Mouse (Mus musculus): ENCODE measurements around the gene 9430015G10Rik.

9430015G10Rik gene

DNA sequence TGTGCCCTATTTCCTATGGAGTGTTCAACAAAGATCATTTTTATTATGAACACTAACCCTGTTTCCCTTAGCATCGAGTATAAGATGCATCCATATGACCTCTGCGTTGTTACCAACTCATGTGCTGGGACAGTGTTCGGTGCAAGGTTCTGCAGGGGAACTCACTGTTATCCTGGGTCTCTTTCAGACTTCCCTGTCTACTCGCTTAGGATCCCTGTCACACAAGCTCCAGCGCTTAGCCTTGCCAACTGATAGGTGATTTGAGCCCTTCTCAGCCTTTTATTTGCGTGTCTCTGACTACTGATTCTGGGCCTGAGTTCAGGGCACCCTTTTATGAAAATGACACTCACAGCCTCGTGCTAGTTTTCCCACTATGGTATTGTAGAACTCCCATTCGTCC is 24.5 kb upstream of the 9430015G10Rik start:
- TF ChIP-seq GATA4 (IDR thresholded peaks at IDR 0.05; ENCODE audit: insufficient replicate concordance, low read length) = no peak

DNA sequence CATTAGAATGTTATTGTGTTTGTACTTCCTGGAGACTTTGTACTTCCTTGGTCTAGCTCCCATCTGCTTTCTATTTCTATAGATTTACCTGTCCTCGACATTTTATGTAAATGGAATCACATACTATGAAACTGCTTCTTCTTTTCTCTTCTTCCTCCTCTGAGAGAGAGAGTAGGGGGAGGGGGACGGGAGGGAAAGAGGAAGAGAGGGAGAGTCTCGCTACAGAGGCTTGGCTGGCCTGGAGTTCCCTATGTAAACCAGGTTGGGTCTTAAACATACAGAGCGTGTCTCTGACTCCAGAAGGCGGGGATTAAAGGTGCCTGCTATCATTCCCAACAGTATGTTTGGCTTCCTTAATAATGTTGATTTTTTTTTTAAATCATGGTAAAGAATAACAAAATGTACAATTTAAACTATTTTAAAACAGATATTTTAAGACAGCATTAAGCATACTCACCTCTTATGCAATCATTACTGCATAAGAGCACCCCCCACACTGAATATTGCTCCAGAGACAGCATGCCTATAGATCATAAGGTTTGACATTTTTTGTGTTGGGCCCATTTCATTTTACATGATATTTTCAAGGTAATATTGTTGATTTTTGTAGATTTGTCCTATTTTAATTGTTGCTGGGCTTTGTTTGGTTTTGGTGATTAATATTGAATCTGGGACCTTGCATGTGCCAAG is 22.2 kb upstream of the 9430015G10Rik start:
- TF ChIP-seq GATA4 (IDR thresholded peaks at IDR 0.05; ENCODE audit: insufficient replicate concordance, low read length) = no peak

DNA sequence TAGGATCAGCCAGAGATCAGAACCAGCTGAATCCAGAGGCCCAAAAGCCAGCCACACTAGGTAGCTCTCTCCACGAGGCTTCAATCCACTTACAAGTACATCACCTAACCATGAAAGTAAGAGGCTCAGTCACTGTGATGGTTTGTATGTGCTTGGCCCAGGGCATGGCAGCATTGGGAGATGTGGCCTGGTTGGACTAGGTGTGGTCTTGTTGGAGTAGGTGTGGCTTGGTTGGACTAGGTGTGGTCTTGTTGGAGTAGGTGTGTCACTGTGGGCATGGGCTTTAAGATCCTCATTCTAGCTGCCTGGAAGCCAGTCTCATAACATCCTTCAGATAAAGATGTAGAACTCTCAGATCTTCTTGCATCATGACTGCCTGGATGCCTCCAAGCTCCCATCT is 18.5 kb upstream of the 9430015G10Rik start:
- TF ChIP-seq GATA4 (IDR thresholded peaks at IDR 0.05; ENCODE audit: insufficient replicate concordance, low read length) = no peak

DNA sequence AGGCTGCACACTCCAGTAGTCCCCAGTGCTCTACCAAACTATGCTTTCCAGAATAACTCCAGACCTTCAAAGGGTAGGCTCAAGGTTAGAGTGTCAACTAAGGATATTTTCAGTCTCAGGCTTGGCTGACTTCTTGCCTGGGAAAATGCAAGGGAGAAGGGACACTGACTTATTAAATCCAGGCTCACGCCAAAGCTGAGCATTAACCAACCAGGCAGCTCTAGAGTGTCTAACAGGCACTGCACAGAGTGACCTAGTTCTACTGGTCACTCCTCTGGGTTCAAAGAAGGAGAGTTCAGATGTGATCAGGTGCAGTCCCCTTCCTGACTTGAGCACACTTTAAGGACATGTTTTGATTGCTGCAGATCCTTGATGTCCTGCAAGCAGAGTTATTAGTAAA is 17.0 kb upstream of the 9430015G10Rik start:
- no peak for TF ChIP-seq GATA4 (IDR thresholded peaks at IDR 0.05; ENCODE audit: insufficient replicate concordance, low read length)

DNA sequence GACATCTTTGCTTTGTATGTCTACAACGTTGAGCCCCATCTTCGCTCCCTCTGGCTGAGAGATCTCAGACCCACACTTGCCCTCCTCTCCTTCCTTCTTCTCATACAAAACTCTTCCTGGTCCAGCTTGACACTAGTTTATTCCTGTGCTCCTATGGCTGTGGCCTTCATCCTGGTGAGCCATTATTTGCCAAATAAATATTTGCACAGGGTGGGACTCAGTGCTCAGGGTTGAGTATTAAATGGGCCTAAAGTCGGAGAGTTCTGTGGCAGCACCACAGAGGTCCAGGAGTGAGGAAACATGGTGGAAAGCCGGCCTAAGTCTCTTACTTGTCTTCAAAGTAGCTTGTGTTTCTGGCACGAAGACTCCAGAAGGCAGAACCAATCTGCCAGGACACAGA is 16.0 kb upstream of the 9430015G10Rik start:
- no peak for TF ChIP-seq GATA4 (IDR thresholded peaks at IDR 0.05; ENCODE audit: insufficient replicate concordance, low read length)

DNA sequence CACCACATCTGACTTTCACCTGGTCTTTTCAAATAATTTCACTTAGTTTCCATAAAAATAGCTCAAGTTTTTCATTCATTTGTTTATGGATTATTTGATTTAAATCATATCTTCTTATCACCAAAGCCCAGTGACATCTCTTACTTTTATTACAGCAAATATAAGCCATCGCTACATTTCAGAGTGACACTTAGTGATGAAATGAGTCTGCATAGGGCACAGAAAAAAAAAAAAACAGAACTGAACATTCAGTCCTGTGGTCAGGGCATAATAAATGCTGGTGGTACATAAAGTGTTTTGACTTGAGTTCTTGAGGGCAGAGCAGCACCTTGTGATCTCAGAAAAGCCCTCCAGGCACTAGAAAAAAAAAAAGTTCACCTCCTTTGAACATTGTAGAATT is 13.6 kb upstream of the 9430015G10Rik start:
- TF ChIP-seq GATA4 (IDR thresholded peaks at IDR 0.05; ENCODE audit: insufficient replicate concordance, low read length) = no peak

DNA sequence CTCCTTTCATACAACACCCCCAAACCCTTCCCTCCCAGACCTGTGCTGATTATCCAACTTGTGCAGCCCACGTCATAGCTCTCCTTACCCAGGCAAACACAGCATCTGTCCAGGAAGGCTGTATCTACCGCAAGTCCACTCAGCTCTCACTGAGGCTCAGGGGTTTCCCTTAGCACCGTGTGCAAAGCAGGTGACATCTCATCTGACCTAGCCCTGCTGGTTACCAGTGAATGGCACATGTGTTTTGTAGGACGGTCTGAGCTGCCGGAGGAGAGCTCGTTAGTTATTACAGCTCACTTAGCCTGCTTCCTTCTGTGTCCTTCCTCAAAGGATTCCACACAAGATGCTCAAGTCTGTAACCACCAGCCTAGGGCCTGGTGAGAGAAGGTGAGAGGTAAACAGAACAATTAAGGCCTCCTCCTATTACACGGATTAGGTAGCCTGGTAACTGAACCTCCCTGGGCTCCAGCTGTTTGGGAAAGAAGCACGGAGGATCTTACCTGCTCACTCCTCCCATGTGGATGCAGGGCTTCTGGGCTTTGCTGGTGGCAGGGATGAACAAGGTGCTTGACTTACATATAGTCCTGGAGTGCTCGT is 11.9 kb upstream of the 9430015G10Rik start:
- TF ChIP-seq GATA4 (IDR thresholded peaks at IDR 0.05; ENCODE audit: insufficient replicate concordance, low read length) = no peak

DNA sequence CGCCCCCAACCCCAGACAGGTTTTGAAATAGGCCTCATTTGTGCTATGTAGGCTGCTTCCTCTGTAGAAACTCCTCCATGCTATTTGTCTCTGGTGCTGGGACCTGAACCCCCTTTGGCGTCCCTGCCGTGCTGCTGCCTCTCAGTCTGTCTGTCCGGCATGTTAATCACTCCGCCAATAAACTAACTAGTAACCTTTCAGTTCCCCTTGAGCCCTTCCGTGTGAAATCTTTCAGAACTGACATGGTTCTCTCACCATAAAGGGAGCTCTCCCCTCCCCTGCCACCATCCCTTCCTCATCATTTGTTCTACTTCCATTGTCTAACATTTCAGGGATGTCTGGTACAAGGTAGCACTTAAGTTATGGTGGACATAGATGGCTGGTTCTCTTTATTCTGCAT is 10.4 kb upstream of the 9430015G10Rik start:
- no peak for TF ChIP-seq GATA4 (IDR thresholded peaks at IDR 0.05; ENCODE audit: insufficient replicate concordance, low read length)

DNA sequence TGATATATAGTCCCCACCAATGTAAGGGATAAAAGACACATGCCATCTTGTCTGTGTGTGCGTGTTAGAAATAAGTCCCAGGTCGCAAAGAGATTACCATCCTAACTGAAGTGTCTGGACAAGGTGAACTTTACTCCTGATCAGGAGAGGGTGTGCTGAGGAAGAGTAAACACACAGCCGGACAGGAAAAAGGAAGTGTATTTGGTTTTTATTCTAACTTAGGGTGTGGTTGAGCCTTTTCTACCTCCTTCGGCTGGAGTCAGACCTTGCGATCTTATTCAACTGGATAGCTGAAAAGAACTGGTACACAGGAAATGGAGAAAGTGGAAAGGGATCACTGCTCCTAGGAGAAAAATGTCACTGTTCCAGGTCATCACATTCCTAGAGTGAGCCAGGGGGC is 9.3 kb upstream of the 9430015G10Rik start:
- TF ChIP-seq GATA4 (IDR thresholded peaks at IDR 0.05; ENCODE audit: insufficient replicate concordance, low read length) = no peak

DNA sequence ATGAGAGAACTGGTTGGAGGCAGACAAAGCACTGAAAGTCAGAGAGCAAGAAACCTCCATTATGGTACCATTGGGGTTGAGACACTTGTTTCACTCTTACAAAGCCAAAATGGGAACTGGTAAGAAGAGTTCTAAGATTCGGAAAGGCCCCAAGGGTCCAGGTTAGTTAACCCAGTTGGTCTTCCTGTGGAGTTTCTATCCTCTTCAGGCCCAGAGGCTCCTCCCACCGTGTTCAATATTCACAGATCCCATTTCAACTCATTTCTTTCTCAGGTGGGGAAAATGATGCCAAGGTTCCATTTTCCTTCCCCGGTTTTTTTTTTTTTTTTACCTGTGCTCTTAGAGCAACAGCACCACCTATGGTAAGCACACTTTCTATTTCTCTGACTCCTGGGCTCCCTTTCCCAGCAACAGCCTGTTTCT is 8.3 kb upstream of the 9430015G10Rik start:
- no peak for TF ChIP-seq GATA4 (IDR thresholded peaks at IDR 0.05; ENCODE audit: insufficient replicate concordance, low read length)

DNA sequence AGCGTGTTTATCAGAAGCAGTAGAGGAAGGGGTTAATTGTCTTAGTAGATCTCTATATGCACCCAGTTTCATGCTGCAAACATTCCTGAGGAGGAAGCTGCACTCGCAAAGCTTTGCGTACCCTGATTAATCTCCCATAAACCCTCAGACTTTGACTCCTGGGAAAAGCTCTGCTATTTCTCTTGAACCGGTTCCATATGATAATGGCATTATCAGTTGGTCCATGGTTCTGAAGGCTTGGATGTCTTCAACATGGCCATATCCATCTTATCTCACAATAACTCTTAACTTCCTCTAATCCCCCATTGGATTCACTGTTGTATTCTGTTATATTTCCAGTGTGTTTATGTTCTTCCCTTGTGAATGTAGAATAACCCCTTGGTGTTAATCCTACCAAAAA is 6.4 kb upstream of the 9430015G10Rik start:
- TF ChIP-seq GATA4 (IDR thresholded peaks at IDR 0.05; ENCODE audit: insufficient replicate concordance, low read length) = no peak

DNA sequence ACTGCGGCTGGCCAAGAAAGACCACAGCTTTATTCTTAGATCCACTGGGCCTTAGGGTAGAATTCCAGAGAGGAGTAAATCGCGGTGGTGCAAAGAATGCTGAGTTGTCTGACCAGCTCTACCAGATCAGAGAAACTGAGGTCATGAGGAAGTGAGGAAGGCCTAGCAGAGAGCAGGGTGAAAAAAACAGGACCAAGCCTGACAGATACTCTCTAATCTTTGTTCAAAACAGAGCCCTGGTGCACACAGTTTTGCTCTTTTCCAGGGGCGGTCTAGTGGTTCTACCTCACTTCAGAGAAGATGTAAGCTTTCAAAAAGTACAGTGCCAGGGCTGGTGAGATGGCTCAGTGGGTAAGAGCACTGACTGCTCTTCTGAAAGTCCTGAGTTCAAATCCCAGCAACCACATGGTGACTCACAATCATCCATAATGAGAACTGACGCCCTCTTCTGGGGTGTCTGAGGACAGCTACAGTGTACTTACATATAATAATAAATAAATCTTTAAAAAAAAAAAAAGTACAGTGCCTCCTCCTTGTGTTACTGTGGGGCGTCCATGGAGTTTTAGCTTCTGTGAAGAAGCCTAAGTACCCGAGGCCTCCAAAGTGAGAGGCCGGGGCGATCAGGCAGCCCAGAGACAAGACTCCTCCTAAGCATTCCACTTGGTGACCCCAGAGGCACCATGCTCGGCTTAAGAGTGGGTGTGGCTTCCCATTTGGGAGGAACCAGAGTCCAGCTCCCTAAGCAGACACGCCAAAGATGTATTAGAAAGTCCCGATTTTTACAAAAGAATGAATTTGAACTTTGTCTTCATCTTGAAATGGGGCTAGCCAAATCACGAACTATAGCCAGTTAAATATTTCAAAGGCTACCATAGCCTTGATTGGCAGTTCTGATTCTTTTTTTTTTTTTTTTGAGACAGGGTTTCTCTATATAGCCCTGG is 906 bp upstream of the 9430015G10Rik start:
- TF ChIP-seq GATA4 (IDR thresholded peaks at IDR 0.05; ENCODE audit: insufficient replicate concordance, low read length) = no peak

DNA sequence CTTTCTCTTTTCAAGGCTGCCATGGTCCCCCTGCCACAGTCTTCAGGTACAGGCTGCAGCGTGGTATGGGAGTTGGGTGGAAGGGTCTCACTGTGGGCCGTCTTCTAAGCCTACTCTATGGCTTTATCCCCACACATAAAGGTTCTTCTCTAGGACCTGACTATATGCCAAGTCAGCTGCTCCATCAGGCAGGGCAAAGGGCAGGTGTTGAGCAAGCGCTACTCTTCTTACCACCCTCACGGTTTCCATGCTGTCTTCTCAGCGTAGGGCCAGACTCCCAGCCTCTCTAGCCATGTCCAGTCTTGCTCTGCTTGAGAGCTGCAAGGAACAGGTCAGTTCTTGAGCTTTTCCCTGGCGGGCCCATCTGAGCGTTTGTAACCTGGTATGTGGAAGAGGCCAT is 14.3 kb downstream of the 9430015G10Rik start:
- no peak for TF ChIP-seq GATA4 (IDR thresholded peaks at IDR 0.05; ENCODE audit: insufficient replicate concordance, low read length)

DNA sequence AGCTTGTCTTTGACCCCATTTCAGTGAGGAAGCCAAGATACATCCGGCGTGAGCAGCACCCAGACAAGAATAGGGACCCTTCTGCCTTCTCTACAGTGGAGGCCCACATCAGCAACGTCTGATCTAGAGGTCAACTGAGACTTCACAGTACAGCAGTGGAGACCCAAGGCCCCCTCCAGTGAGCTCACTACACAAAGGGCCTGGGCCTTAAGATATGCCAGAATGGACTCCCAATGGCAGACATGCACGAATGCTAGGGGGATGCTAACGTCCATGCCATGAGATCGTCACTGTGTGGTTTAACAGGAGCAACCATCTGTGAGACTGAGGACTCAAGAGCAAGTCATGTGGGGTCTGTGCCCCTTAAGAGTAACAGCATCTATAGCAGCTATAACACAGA is 15.6 kb downstream of the 9430015G10Rik start:
- no peak for TF ChIP-seq GATA4 (IDR thresholded peaks at IDR 0.05; ENCODE audit: insufficient replicate concordance, low read length)

DNA sequence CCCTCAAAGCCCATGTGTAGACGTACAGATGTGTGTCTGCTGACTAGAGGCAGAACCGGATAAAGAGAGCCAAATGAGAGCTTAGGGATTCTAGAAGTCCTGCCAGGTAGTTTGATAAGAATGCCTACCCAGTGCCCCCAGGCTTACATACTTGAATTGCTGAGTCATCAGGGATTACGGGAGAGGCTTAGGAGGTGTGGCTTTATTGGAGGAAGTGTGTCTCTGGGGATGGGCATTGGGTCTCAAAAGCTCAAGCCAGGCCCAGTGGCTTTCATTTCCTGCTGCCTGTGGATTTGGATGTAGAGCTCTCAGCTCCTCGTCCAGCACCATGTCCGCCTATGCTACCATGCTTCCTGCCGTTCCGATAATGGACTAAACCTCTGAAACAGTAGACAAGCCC is 17.1 kb downstream of the 9430015G10Rik start:
- TF ChIP-seq GATA4 (IDR thresholded peaks at IDR 0.05; ENCODE audit: insufficient replicate concordance, low read length) = no peak

DNA sequence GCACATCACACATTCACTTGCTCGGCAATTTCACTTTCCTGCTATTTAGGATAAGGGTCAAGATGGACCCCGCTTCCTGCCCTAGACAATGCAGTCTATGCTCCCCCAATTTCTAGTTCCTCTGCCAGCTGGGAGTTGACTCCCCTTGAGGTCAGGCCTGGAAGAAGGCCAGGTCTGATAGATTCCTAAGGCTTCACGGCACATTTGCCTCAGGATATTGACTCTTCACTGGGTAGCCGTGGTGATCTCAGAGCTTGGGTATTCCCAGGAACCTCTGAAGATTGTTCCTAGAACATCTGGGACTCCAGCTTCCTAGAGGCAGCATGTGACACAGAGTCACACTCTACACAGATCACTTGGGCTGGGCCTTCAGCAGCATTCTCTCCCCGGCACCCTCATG is 19.0 kb downstream of the 9430015G10Rik start:
- TF ChIP-seq GATA4 (IDR thresholded peaks at IDR 0.05; ENCODE audit: insufficient replicate concordance, low read length) = no peak

Data from liver, adult (tissue).